Comparison of ENCODE assay signal across 28 mouse cellular contexts in genomic region chr12:33251399-33251798, GRCm38 (mm10).
A peak's percentile ranks its signal among the peaks of the same experiment; 100 is the strongest.
DNase-seq lines count a peak whose midpoint lies in the region; ATAC-seq and TF ChIP-seq lines count a peak whose summit lies in the region.
"Had no signal": no experiment of that assay in that cellular context is flagged by ENCODE, and none has a peak within 500 bp of the region (broad histone marks: within the 10 kb centered on the region; RNA-seq: fewer than 3 reads in every experiment).

No protein-coding gene starts in this region.

- no peaks in the 10 kb centered on the region for H3K9me3 ChIP-seq in heart, embryonic 10.5 days
- H3K9me3 ChIP-seq in midbrain, embryonic 12.5 days = no peaks in the 10 kb centered on the region
- H3K9me3 ChIP-seq in midbrain, embryonic 10.5 days (replicated peaks) = no peaks in the 10 kb centered on the region
- H3K9me3 ChIP-seq in midbrain, postnatal 0 days (ENCODE audit: low read length) = no peaks in the 10 kb centered on the region
- H3K9me3 ChIP-seq: forebrain, embryonic 15.5 days; heart, embryonic 13.5 days had no signal

- ATAC-seq in midbrain, embryonic 12.5 days (ENCODE audit: low FRiP score, low read depth) = 0 out of 2 replicates have a peak, but pooled peaks have one; percentile 28
- no peak for ATAC-seq in midbrain, postnatal 0 days (ENCODE audit: low FRiP score)
- ATAC-seq: forebrain, embryonic 15.5 days; inflammation-experienced regulatory T-cells, adult 6 months; Patski had no signal

- peak; percentile 60 for DNase-seq in heart, adult 11 months
- no peak for DNase-seq in heart, embryonic 10.5 days (ENCODE audit: low spot score)
- no peak for DNase-seq in midbrain, embryonic 10.5 days (ENCODE audit: low spot score)
- DNase-seq in brain, embryonic 14.5 days (ENCODE audit: low read depth) = peak; percentile 60
- no peak for DNase-seq in midbrain, postnatal 0 days (ENCODE audit: low spot score)
- no peak for DNase-seq in kidney, postnatal 10 days
- DNase-seq: adrenal gland, postnatal 14 days; cerebellum, adult 11-12 months; cerebellum, adult 9-11 months; gastrocnemius, adult 2 months; gastrocnemius, postnatal 36 days; heart, adult 2 months; heart, postnatal 10 days; kidney, adult 11 months; kidney, postnatal 25 days; liver; lung, adult 2 months; lung, postnatal 10 days; thymus, adult 2 months; thymus, postnatal 36 days had no signal

- peaks cover 22% of the 10 kb centered on the region for H3K4me1 ChIP-seq in heart, embryonic 10.5 days
- peaks cover 18% of the 10 kb centered on the region for H3K4me1 ChIP-seq in midbrain, embryonic 12.5 days
- peaks cover 16% of the 10 kb centered on the region for H3K4me1 ChIP-seq in midbrain, embryonic 10.5 days
- H3K4me1 ChIP-seq in midbrain, postnatal 0 days (ENCODE audit: insufficient read depth, low read length) = peaks cover 6% of the 10 kb centered on the region; the same call in 1 of the 2 replicates

- no peak for TF ChIP-seq CTCF in brain, embryonic 14.5 days (IDR thresholded peaks at IDR 0.05; ENCODE audit: borderline replicate concordance, extremely low read depth, insufficient read depth, insufficient read length)
- TF ChIP-seq CTCF in midbrain, postnatal 0 days (IDR thresholded peaks at IDR 0.05) = peak; percentile 10; the same call in 1 of the 2 replicates

- H3K36me3 ChIP-seq in heart, embryonic 10.5 days = peaks cover 11% of the 10 kb centered on the region
- 0 out of 2 replicates have a peak, but pooled peaks cover 3% of the 10 kb centered on the region for H3K36me3 ChIP-seq in midbrain, embryonic 12.5 days
- peaks cover 9% of the 10 kb centered on the region for H3K36me3 ChIP-seq in midbrain, embryonic 10.5 days
- H3K36me3 ChIP-seq in midbrain, postnatal 0 days (ENCODE audit: insufficient read depth, low read length) = no peaks in the 10 kb centered on the region
- H3K36me3 ChIP-seq: forebrain, embryonic 15.5 days had no signal

- 87% methylated on average over 8 of the region's 8 CpGs for WGBS in heart, embryonic 10.5 days
- WGBS in midbrain, embryonic 12.5 days = 72% methylated on average over 8 of the region's 8 CpGs
- 89% methylated on average over 8 of the region's 8 CpGs for WGBS in midbrain, embryonic 10.5 days
- WGBS in midbrain, postnatal 0 days = 55% methylated on average over 8 of the region's 8 CpGs

- TF ChIP-seq POLR2A in brain, embryonic 14.5 days (IDR thresholded peaks at IDR 0.05; ENCODE audit: borderline replicate concordance, extremely low read depth, insufficient read depth, insufficient read length, poor library complexity, severe bottlenecking) = no peak

- no peak overlapping the region for H3K4me2 ChIP-seq in midbrain, embryonic 12.5 days (replicated peaks)
- no peak overlapping the region for H3K4me2 ChIP-seq in midbrain, postnatal 0 days (ENCODE audit: low read depth, low read length, poor library complexity, severe bottlenecking)
- H3K4me2 ChIP-seq: forebrain, embryonic 15.5 days; heart, embryonic 13.5 days had no signal

- no peak overlapping the region for H3K4me3 ChIP-seq in heart, embryonic 10.5 days
- H3K4me3 ChIP-seq in midbrain, embryonic 12.5 days = no peak overlapping the region
- no peak overlapping the region for H3K4me3 ChIP-seq in midbrain, embryonic 10.5 days
- no peak overlapping the region for H3K4me3 ChIP-seq in midbrain, postnatal 0 days (ENCODE audit: low read depth, low read length)
- H3K4me3 ChIP-seq: forebrain, embryonic 15.5 days; gastrocnemius, adult 2 months; heart, adult 2 months; heart, embryonic 13.5 days; myocyte had no signal

- no peak overlapping the region for H3K27ac ChIP-seq in heart, embryonic 10.5 days
- H3K27ac ChIP-seq in midbrain, embryonic 12.5 days (replicated peaks) = no peak overlapping the region
- H3K27ac ChIP-seq in midbrain, embryonic 10.5 days (replicated peaks) = no peak overlapping the region
- H3K27ac ChIP-seq in midbrain, postnatal 0 days (ENCODE audit: low read depth, low read length) = no peak overlapping the region
- H3K27ac ChIP-seq: forebrain, embryonic 15.5 days; gastrocnemius, adult 2 months; heart, adult 2 months; heart, embryonic 13.5 days; liver, embryonic 14.5 days; macrophage had no signal

- H3K27me3 ChIP-seq in heart, embryonic 10.5 days (ENCODE audit: insufficient read depth, poor library complexity, severe bottlenecking) = no peaks in the 10 kb centered on the region
- H3K27me3 ChIP-seq in midbrain, embryonic 12.5 days = no peaks in the 10 kb centered on the region
- no peaks in the 10 kb centered on the region for H3K27me3 ChIP-seq in midbrain, embryonic 10.5 days (ENCODE audit: low read depth, poor library complexity, severe bottlenecking)
- no peaks in the 10 kb centered on the region for H3K27me3 ChIP-seq in midbrain, postnatal 0 days (ENCODE audit: insufficient read depth, low read length)
- H3K27me3 ChIP-seq: forebrain, embryonic 15.5 days; heart, embryonic 13.5 days; Patski had no signal

- no peak overlapping the region for H3K9ac ChIP-seq in midbrain, embryonic 12.5 days (replicated peaks)
- no peak overlapping the region for H3K9ac ChIP-seq in midbrain, postnatal 0 days (replicated peaks; ENCODE audit: low read length, poor library complexity, severe bottlenecking)
- H3K9ac ChIP-seq: forebrain, embryonic 15.5 days; heart, embryonic 13.5 days; liver, embryonic 14.5 days had no signal

Comparison
In these comparisons a context has a peak if more than half of its experiments do, and no peak if none do; other contexts are left out.
1. DNase-seq: peak in heart, adult 11 months (single experiment) and brain, embryonic 14.5 days (single experiment); none in heart, embryonic 10.5 days (single experiment), midbrain, embryonic 10.5 days (single experiment), midbrain, postnatal 0 days (single experiment) and kidney, postnatal 10 days (single experiment).